Mouse (Mus musculus): ENCODE data around the gene Lrrc14b.

Lrrc14b gene

GRCm38 (mm10) chr13:74363859-74364235, at the start of gene Lrrc14b:
TSS of gene Lrrc14b (minus strand) at chr13:74364005.
- no peak for DNase-seq

- DNase-seq = no peak
Observed at GRCm38 (mm10) chr13:74399298-74399839, 35.6 kb upstream of the Lrrc14b start, which contains the start of gene Ftl1-ps1. TSS of gene Ftl1-ps1 (plus strand) at chr13:74399694.

GRCm38 (mm10) chr13:74391156-74391555, 27.4 kb upstream of the Lrrc14b start:
- DNase-seq = no peak

GRCm38 (mm10) chr13:74390371-74390990, 26.7 kb upstream of the Lrrc14b start, which contains the start of gene Zfp72:
TSS of gene Zfp72 (minus strand) at chr13:74390836.
- peak; percentile 53 to 62 for DNase-seq

- DNase-seq = no peak
Observed at GRCm38 (mm10) chr13:74389730-74390129, 25.9 kb upstream of the Lrrc14b start.

- no peak for DNase-seq
Observed at GRCm38 (mm10) chr13:74382289-74382688, 18.5 kb upstream of the Lrrc14b start.

- no peak for DNase-seq
Observed at GRCm38 (mm10) chr13:74381533-74382276, 17.9 kb upstream of the Lrrc14b start.

GRCm38 (mm10) chr13:74363176-74363858, 488 bp downstream of the Lrrc14b start:
- no peak for DNase-seq

- DNase-seq = no peak
Observed at GRCm38 (mm10) chr13:74362218-74362617, 1.6 kb downstream of the Lrrc14b start.

GRCm38 (mm10) chr13:74356491-74356890, 7.3 kb downstream of the Lrrc14b start:
- DNase-seq = no peak

GRCm38 (mm10) chr13:74350435-74350906, 13.3 kb downstream of the Lrrc14b start:
- DNase-seq = no peak

- peak; percentile 96 for DNase-seq
Observed at GRCm38 (mm10) chr13:74349566-74350434, 14.0 kb downstream of the Lrrc14b start, which contains the start of the genes Sdha and Ccdc127. TSS of gene Sdha (minus strand) at chr13:74350280. TSS of gene Ccdc127 (plus strand) at chr13:74350309.

GRCm38 (mm10) chr13:74341036-74341435, 22.8 kb downstream of the Lrrc14b start:
- DNase-seq = peak; percentile 27 to 35

- no peak for DNase-seq
Observed at GRCm38 (mm10) chr13:74329321-74329720, 34.5 kb downstream of the Lrrc14b start.

- peak; percentile 89 to 94 for DNase-seq
Observed at GRCm38 (mm10) chr13:74317170-74317849, 46.5 kb downstream of the Lrrc14b start, which contains the start of gene Pdcd6. TSS of gene Pdcd6 (minus strand) at chr13:74317580.

- no peak for DNase-seq
Observed at GRCm38 (mm10) chr13:74316789-74317169, 47.0 kb downstream of the Lrrc14b start.

GRCm38 (mm10) chr13:74316386-74316785, 47.4 kb downstream of the Lrrc14b start:
- DNase-seq = no peak

GRCm38 (mm10) chr13:74314616-74315015, 49.2 kb downstream of the Lrrc14b start:
- DNase-seq = no peak

All from thymus, postnatal 36 days (tissue).